Mouse (Mus musculus) hindbrain, embryonic 16.5 days (tissue): ENCODE data around the gene Cib2. TPM values are rescaled to one million over a fixed set of nuclear protein-coding genes. Genes with fewer than 3 reads are reported as not detected.

Experiments
- polyA plus RNA-seq: library from polyadenylated mRNA; unstranded; fragments of >200 nt; fragmentation: Nextera tagmentation; extraction: Ambion mirVana; gene quantifications from 2 replicates; pipeline ENCODE4 v1.2.1, GENCODE M21; 2015

The Cib2 gene
- polyA plus RNA-seq, 1 experiment from 2014 or later: 78.6 TPM

Other genes starting within 250 kb of the Cib2 start
- gene Dmxl2, start 58.6 kb downstream of the Cib2 start, polyA plus RNA-seq: 52.8 and 65.4 TPM in 2 replicates
- gene Sh2d7, start 21.2 kb downstream of the Cib2 start, polyA plus RNA-seq: 0.05 TPM in 1 of 2 replicates, not detected in the other
- gene Idh3a, start 26.1 kb upstream of the Cib2 start, polyA plus RNA-seq: 164 and 191 TPM in 2 replicates
- gene Acsbg1, start 101.7 kb upstream of the Cib2 start, polyA plus RNA-seq: 48.7 and 59.8 TPM in 2 replicates
- 9.1 and 10.0 TPM in 2 replicates for gene Dnaja4, start 138.7 kb upstream of the Cib2 start, polyA plus RNA-seq
- gene Wdr61, start 174.3 kb upstream of the Cib2 start, polyA plus RNA-seq: 90.1 and 93.3 TPM in 2 replicates
- gene Crabp1, start 204.5 kb upstream of the Cib2 start, polyA plus RNA-seq: 225 and 236 TPM in 2 replicates